Mouse (Mus musculus) T-helper 2 cell (primary cell): ENCODE results near the gene Fbxo42.

Experiments used
- in situ Hi-C: fragments of 300-600 bp; cut with MboI, MseI; formaldehyde crosslinking; loops from one replicate; pipeline ENCODE4 v1.15.1; 2025; ENCODE audit warnings: high pct_unique_total_duplicates

The Fbxo42 gene

GRCm38 (mm10) chr4:141175783-141176182 is 28.1 kb downstream of the Fbxo42 start:
- in situ Hi-C loops: no loop called here

GRCm38 (mm10) chr4:141176328-141176838 is 28.7 kb downstream of the Fbxo42 start:
- in situ Hi-C loops: no loop called here

GRCm38 (mm10) chr4:141178500-141178899 is 30.8 kb downstream of the Fbxo42 start:
- in situ Hi-C loops: no loop called here

- in situ Hi-C loops: no loop called here
These were observed 33.1 kb downstream of the Fbxo42 start for GRCm38 (mm10) chr4:141180831-141181230.

- in situ Hi-C loops: no loop called here
These were observed 34.3 kb downstream of the Fbxo42 start for GRCm38 (mm10) chr4:141181981-141182380.

GRCm38 (mm10) chr4:141183932-141184331 is 36.2 kb downstream of the Fbxo42 start:
- in situ Hi-C loops: no loop called here

GRCm38 (mm10) chr4:141184426-141184825 is 36.7 kb downstream of the Fbxo42 start:
- in situ Hi-C loops: no loop called here

GRCm38 (mm10) chr4:141186923-141187836 is 39.5 kb downstream of the Fbxo42 start:
- in situ Hi-C loops: no loop called here

GRCm38 (mm10) chr4:141191294-141191693 is 43.6 kb downstream of the Fbxo42 start:
- in situ Hi-C loops: no loop called here

GRCm38 (mm10) chr4:141194553-141194952 is 46.8 kb downstream of the Fbxo42 start:
- in situ Hi-C loops: no loop called here

- in situ Hi-C loops: no loop called here
These were observed 49.4 kb downstream of the Fbxo42 start for GRCm38 (mm10) chr4:141196981-141197685.

GRCm38 (mm10) chr4:141197686-141198035 is 49.9 kb downstream of the Fbxo42 start:
- in situ Hi-C loops: no loop called here

GRCm38 (mm10) chr4:141200906-141201305 is 53.2 kb downstream of the Fbxo42 start:
- in situ Hi-C loops: no loop called here

GRCm38 (mm10) chr4:141202192-141202591 is 54.5 kb downstream of the Fbxo42 start:
- in situ Hi-C loops: no loop called here

- in situ Hi-C loops: no loop called here
These were observed 56.9 kb downstream of the Fbxo42 start for GRCm38 (mm10) chr4:141204580-141205061.

GRCm38 (mm10) chr4:141207081-141207480 is 59.4 kb downstream of the Fbxo42 start:
- in situ Hi-C loops: no loop called here

- in situ Hi-C loops: no loop called here
These were observed 63.0 kb downstream of the Fbxo42 start for GRCm38 (mm10) chr4:141210524-141211219.

- in situ Hi-C loops: no loop called here
These were observed 63.9 kb downstream of the Fbxo42 start for GRCm38 (mm10) chr4:141211646-141212045.

GRCm38 (mm10) chr4:141212892-141213291 is 65.2 kb downstream of the Fbxo42 start:
- in situ Hi-C loops: no loop called here

- in situ Hi-C loops: no loop called here
These were observed 65.6 kb downstream of the Fbxo42 start for GRCm38 (mm10) chr4:141213342-141213741.

GRCm38 (mm10) chr4:141213770-141214336 is 66.1 kb downstream of the Fbxo42 start, which contains the start of gene Rsg1:
Gene Rsg1 (plus strand): TSS chr4:141213956.
- in situ Hi-C loops: no loop called here
